Mouse (Mus musculus) adrenal gland, postnatal 14 days (tissue): ENCODE measurements around the gene Gm7358. TPM values are rescaled to one million over a fixed set of nuclear protein-coding genes. Genes with fewer than 3 reads are reported as not detected.
A peak's percentile ranks its signal among the peaks of the same experiment; 100 is the strongest.
"Not testable (repeated sequence)": the region's sequence is repeated elsewhere in the genome, so short reads cannot be mapped to it uniquely, and the experiment has no call there.

Source experiments
- DNase-seq: peaks from one replicate; pipeline ENCODE4 v3.0.0; 2021; ENCODE audit warnings: mixed read lengths
- long read RNA-seq, 2 experiments: library from polyadenylated mRNA; stranded (forward); transcript quantifications; one replicate each; pipeline ENCODE4 v2.0.0; 2021
- total RNA-seq: library from RNA; stranded (reverse); gene quantifications from 2 replicates; pipeline ENCODE4 v1.2.3, GENCODE M21; 2021

Gene Gm7358
- total RNA-seq = not detected in 2 replicates
- long read RNA-seq, experiment 1 = 0 reads
- long read RNA-seq, experiment 2 = 0 reads

GRCm38 (mm10) chr17:14059431-14059830 lies at the start of gene Gm7358:
Gm7358 (minus strand) TSS chr17:14059531.
- not testable (repeated sequence) for DNase-seq

GRCm38 (mm10) chr17:14103018-14103417 lies 43.7 kb upstream of the Gm7358 start:
- peak; percentile 20 for DNase-seq

GRCm38 (mm10) chr17:14101446-14101980 lies 42.2 kb upstream of the Gm7358 start:
- peak; percentile 24 for DNase-seq

GRCm38 (mm10) chr17:14099886-14100285 lies 40.6 kb upstream of the Gm7358 start:
- not testable (repeated sequence) for DNase-seq

GRCm38 (mm10) chr17:14094165-14094564 lies 34.8 kb upstream of the Gm7358 start:
- not testable (repeated sequence) for DNase-seq

GRCm38 (mm10) chr17:14086629-14087028 lies 27.3 kb upstream of the Gm7358 start:
- DNase-seq = not testable (repeated sequence)

GRCm38 (mm10) chr17:14041880-14042279 lies 17.5 kb downstream of the Gm7358 start:
- not testable (repeated sequence) for DNase-seq

- not testable (repeated sequence) for DNase-seq
Observed at GRCm38 (mm10) chr17:14037012-14037411, 22.3 kb downstream of the Gm7358 start.

GRCm38 (mm10) chr17:14036113-14036512 lies 23.2 kb downstream of the Gm7358 start:
- DNase-seq = not testable (repeated sequence)

Other genes with a start within 250 kb of the Gm7358 start
- gene Gm7168, start 111.2 kb downstream of the Gm7358 start, total RNA-seq = not detected in 2 replicates
- not detected in 2 replicates for gene Gm7356, start 55.8 kb downstream of the Gm7358 start, total RNA-seq
- 1.4 and 2.0 TPM in 2 replicates for gene Dact2, start 144.8 kb upstream of the Gm7358 start, total RNA-seq
- 33.3 and 35.1 TPM in 2 replicates for gene Smoc2, start 220.0 kb upstream of the Gm7358 start, total RNA-seq